Mouse (Mus musculus) kidney, adult 2 months (tissue): ENCODE measurements around the gene Grin2d. TPM values are rescaled to one million over a fixed set of nuclear protein-coding genes. Genes with fewer than 3 reads are reported as not detected.

ENCODE experiments used
- DNase-seq: peaks from one replicate; pipeline ENCODE4 v3.0.0; 2021
- H3K27ac ChIP-seq: fragments of 200-500 bp; 2 replicates; pipeline ENCODE4 v1.5.1; 2012; ENCODE audit warnings: low read depth, low read length, control low read depth, inconsistent platforms; ENCODE audit not compliant: insufficient read depth
- H3K27me3 ChIP-seq: fragments of 200-500 bp; replicated peaks from 2 replicates; pipeline ENCODE4 v1.6.1; 2012; ENCODE audit warnings: mild to moderate bottlenecking, moderate library complexity, low read length, inconsistent platforms; ENCODE audit not compliant: control insufficient read depth, insufficient read depth
- H3K36me3 ChIP-seq: fragments of 200-500 bp; 2 replicates; pipeline ENCODE4 v1.6.1; 2012; ENCODE audit warnings: mild to moderate bottlenecking, moderate library complexity, low read length, inconsistent platforms; ENCODE audit not compliant: control insufficient read depth, insufficient read depth
- H3K4me1 ChIP-seq: fragments of 200-500 bp; 2 replicates; pipeline ENCODE4 v1.6.1; 2011; ENCODE audit warnings: low read length; ENCODE audit not compliant: control insufficient read depth, insufficient read depth
- H3K4me3 ChIP-seq: fragments of 200-500 bp; 2 replicates; pipeline ENCODE4 v1.5.1; 2011; ENCODE audit warnings: mild to moderate bottlenecking, low read depth, low read length, control low read depth; ENCODE audit not compliant: insufficient read depth
- CTCF ChIP-seq: fragments of 200-500 bp; conservative IDR thresholded peaks from 2 replicates; pipeline ENCODE4 v1.5.1; 2011; ENCODE audit warnings: low read depth, mild to moderate bottlenecking, control low read depth, low read length, moderate library complexity, mixed read lengths; ENCODE audit not compliant: insufficient read depth, insufficient read length
- POLR2A ChIP-seq: fragments of 200-500 bp; IDR thresholded peaks from one replicate; pipeline ENCODE4 v1.6.1; 2011; ENCODE audit warnings: low read depth, low read length, control low read depth
- WGBS: fragments of 180-500 bp; shearing (Covaris S2); methylation state at CpG from one replicate; pipeline ENCODE4 v1.1.7; 2018; 5-methylcytosine and 5-hydroxymethylcytosine counted together
- polyA plus RNA-seq: library from polyadenylated mRNA; depleted of rRNA; stranded (reverse); fragments of >200 nt; gene quantifications from 2 replicates; pipeline ENCODE4 v1.2.3, GENCODE M21; 2012

The Grin2d gene
- polyA plus RNA-seq, 1 experiment, result 0.45 TPM

DNA sequence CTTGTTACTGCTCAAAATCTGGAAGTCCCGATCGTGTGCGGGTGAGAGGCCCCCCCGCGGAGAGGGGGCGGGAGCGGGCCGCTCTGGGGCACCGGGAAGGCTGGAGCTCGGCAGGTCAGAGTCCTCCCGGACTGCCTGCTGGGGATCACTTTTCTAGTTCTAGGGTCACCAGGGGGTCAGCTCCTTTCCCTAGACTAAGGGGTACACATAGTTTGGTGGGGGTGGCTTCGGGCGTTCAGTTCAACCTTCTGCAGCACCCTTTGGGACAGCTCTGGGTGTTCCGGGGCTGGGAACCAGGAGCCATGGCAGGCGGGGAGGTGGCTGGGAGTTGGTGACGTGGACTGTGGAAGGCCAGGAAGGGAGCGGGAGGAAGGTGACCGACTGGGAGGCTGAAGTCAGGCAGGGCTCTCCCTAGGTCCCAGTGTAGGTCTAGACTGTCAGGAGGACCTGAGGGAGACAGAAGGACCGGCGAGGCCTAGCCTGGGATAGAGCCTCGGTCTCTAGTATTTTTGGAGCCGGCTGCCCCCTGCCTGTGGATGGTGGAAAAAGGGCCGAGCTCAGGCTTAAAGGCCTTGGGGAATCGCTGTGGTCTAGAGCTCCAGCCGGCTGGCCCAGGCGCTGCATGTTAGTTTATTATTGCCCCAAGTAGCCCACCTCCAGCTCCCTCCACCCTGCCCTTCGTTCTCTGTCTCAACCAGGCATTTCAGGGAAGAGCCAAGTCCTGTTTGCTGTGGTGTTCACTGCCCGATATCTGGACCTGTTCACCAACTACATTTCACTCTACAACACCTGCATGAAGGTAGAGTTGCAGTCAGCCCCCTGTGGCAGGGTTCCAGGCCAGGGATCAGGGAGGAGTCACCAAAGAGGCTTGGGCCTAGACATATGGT lies 4.9 kb downstream of the Grin2d start:
- Histone ChIP-seq H3K27ac (peak overlapping the region; percentile 94), H3K27me3 (no peaks in the 10 kb centered on the region), H3K36me3 (peaks cover 3% of the 10 kb centered on the region), H3K4me3 (peak overlapping the region; percentile 94), H3K4me1 (peaks cover 6% of the 10 kb centered on the region; the same call in 1 of the 2 replicates)
- DNase-seq, result peak; percentile 79
- WGBS, result 1% methylated on average over 28 of the region's 28 CpGs
- TF ChIP-seq POLR2A (no peak), CTCF (no peak)

DNA sequence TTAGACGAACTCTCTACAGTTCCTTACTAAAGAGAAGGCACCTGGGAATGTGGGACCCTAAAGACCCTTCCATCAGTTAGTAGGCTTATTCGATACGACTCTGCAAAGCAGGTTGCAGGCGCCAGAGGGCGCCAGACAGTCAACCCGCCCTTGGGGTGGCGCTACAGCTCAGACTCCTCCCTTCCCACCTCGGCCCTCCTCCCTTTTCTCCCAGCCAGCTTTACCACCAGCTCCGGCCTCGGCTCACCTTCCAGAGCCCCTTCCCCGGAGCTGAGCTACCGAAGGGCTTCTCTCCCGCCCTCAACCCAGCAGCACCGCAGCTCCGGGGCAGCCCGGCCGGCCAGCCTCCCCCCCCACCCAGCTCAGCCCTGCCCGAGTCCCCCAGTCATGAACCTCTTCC lies 5.6 kb downstream of the Grin2d start, which contains the start of gene Kdelr1:
Gene Kdelr1, plus strand, starts transcription at position 149 of the 400 bp plus-strand sequence.
- peak within 1 kb of the TSS; percentile 94 for H3K27ac ChIP-seq
- H3K27me3 ChIP-seq, result no peaks in the 10 kb centered on the region
- under 1% methylated on average over 18 of the region's 18 CpGs for whole genome bisulfite sequencing
- H3K4me1 ChIP-seq, result peaks cover 6% of the 10 kb centered on the region; the same call in 1 of the 2 replicates
- peaks cover 3% of the 10 kb centered on the region for H3K36me3 ChIP-seq
- DNase-seq, result peak; percentile 92
- TF ChIP-seq POLR2A (peak; percentile 60), CTCF (peak; percentile 94)
- peak within 1 kb of the TSS; percentile 94 for H3K4me3 ChIP-seq

DNA sequence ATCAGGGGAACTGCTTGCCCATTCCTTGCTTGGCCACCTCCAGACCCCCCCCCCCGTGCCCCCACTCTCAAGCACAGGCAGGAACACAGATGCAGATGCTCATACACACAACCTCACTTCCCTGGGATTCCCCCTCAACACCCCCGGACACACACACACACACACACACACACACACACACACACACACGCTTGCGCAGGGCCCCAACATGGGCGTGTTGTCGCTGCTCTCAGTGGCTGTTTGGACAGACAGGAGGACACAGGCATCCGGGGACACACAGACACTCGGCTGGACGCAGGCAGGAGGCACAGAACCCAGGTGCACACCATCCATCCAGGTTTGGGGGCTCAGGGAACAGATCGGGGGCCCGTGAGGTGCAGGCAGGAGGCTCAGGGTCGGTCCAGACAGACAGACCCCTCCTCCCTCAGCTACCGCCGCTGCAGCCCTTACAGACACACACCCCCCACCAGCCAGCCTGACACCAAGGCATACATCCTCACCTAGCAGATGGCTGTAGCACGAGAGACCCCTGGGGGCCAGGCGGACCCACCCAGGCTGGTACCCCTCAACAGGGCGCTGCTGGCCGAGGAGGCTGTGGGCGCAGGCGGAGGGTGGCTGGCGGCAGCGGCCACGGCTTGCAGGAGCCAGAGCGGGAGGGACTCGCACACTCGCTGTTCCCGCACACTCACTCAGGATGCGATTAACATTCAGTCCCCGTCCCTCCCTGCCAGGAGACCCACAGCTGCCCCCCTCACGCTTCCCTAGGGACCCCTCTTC lies 7.7 kb downstream of the Grin2d start:
- H3K27ac ChIP-seq, result no peak overlapping the region
- 4% methylated on average over 30 of the region's 30 CpGs for WGBS
- peaks cover 12% of the 10 kb centered on the region for H3K4me1 ChIP-seq
- no peak overlapping the region for H3K4me3 ChIP-seq
- no peaks in the 10 kb centered on the region for H3K36me3 ChIP-seq
- no peak for DNase-seq
- no peaks in the 10 kb centered on the region for H3K27me3 ChIP-seq
- no peak for TF ChIP-seq POLR2A
- TF ChIP-seq CTCF, result no peak

DNA sequence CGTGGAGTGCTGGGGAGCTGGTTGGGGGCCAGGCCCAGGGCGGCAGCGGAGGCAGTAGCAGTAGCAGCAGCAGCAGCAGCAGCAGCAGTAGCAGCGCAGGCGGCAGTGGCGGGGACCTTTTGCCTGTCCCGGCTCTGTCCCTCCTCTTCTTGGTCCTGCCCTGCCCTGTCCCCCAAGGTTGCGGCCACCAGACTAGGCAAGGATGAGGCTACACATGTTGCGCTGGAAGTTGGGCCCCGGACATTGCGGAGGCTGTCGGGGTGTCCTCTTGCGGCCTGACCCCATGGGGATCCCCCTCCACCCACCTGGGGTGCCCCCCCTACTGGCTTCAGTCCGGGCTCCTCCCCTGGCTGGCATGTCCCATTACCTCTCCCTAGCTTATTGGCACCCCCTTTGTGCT lies 8.4 kb downstream of the Grin2d start:
- no peaks in the 10 kb centered on the region for H3K27me3 ChIP-seq
- H3K4me3 ChIP-seq, result no peak overlapping the region
- no peak for DNase-seq
- TF ChIP-seq CTCF (no peak), POLR2A (no peak)
- no peaks in the 10 kb centered on the region for H3K36me3 ChIP-seq
- no peak overlapping the region for H3K27ac ChIP-seq
- peaks cover 12% of the 10 kb centered on the region for H3K4me1 ChIP-seq
- 3% methylated on average over 14 of the region's 14 CpGs for WGBS

DNA sequence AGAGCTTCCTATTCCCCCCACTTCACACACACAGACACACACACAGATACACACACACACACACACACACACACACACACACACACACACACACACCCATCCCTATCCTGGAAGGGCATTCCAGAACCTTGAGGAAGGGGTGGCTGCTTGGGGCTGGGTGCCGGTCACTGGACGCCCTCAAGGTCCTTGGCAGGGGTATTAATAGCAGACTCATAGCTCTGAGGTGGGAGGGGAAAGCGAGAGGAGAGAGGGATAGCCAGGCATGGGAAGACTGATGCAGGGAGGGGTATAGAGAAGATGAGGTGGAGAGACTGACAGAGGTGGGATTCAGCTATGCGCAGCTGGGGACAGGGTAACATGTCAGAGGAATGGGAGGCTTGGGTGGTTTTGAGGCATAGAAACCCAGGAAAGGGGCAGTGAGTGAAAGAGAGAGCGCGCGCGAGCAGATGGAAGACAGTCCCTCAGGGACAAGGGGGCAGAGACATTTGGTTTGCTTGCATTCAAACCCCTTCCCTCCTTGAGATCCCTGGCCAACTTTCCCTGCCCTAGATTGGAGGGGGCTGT lies 9.0 kb downstream of the Grin2d start:
- H3K4me3 ChIP-seq, result no peak overlapping the region

DNA sequence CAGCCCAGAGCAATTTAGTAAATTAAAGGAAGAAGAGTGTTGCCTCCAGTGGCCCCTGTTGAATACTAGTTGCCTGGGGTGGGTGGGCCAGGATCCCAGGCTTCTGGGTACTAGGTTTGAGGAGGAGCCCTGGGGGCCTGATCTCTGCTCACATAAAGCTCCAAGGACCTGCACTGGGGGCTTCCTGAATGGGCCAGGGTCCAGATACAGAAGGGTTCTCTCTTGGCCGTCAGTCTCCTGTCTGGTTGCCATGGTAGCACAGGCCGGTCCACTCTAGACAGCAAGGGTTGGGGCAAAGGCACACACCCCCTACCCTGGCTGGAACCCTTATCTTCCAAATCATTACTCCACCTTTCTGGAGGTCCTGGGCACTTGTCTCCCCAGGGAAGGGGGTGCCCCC lies 10.3 kb downstream of the Grin2d start:
- H3K27me3 ChIP-seq, result no peaks in the 10 kb centered on the region
- no peak for DNase-seq
- H3K4me3 ChIP-seq, result no peak overlapping the region
- 60% methylated on average over 2 of the region's 2 CpGs for WGBS
- H3K36me3 ChIP-seq, result no peaks in the 10 kb centered on the region
- H3K4me1 ChIP-seq, result peaks cover 6% of the 10 kb centered on the region; the same call in 1 of the 2 replicates
- no peak overlapping the region for H3K27ac ChIP-seq
- TF ChIP-seq POLR2A, result no peak

More for the DNA sequence above, 9.0 kb downstream of the Grin2d start:
- WGBS, result 22% methylated on average over 8 of the region's 8 CpGs
- no peak overlapping the region for H3K27ac ChIP-seq
- peaks cover 11% of the 10 kb centered on the region for H3K4me1 ChIP-seq
- H3K36me3 ChIP-seq, result no peaks in the 10 kb centered on the region
- H3K27me3 ChIP-seq, result no peaks in the 10 kb centered on the region
- no peak for DNase-seq
- TF ChIP-seq CTCF (no peak), POLR2A (no peak)
